ENCODE assay signal across 8 mouse cellular contexts in the genomic region with DNA sequence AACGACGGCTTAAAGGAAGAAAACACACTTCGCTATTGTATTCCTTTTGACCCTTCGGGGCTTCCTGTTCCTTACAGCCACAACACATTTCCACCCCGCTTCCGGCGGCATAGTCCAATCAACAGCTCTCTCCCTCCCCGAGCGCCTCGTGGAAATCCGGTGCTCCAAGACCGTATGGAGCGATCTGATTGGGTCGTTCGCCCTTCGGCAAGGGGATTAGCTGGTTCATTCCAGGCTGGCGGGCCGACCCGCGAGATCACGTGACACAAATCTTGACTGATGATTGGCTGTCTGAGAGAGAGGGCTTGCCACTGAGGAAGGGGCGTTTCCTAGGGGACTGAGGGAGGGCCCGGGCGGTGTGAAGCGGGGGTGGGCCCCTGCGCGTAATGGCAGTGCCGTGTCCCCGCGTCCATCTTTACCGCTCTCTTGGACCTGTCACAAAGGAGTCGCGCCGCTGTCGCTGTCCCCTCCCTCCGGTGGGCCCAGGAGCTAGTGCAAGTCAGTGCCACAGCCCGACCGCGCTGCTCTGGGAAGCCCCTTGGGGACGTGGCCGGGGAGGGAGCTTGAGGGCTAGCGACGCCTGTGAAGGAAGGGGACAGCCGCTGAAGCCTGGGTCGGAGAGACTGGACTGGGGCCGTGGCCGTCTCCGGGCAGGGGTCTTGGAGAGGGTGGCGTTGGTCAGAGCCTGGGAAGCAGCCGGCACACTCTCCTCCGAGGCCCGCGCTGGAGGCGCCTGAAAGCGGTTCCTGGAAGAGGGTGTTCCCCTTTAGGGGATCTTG. TPM values are rescaled to one million over a fixed set of nuclear protein-coding genes. Genes with fewer than 3 reads are reported as not detected.
DNase-seq lines count a peak whose midpoint lies in the region; ATAC-seq lines count a peak whose summit lies in the region.

Rspry1 (plus strand) TSS at position 331 of the 779 bp plus-strand sequence.
Fam192a (minus strand) TSS at position 391 of the 779 bp plus-strand sequence.

- DNase-seq in ES-CJ7 (ENCODE audit: low read depth, low spot score), result peak; percentile 100
- DNase-seq in cerebellum, adult 11 months, result peak; percentile 99
- DNase-seq in forebrain, embryonic 14.5 days (ENCODE audit: low spot score), result peak; percentile 100
- peak; percentile 98 to 99 for DNase-seq in heart, postnatal 14 days
- peak; percentile 100 for DNase-seq in layer of hippocampus, adult 11-12 months (ENCODE audit: low spot score)
- DNase-seq in lung, adult 18-20 months, result peak; percentile 100
- DNase-seq in testis, postnatal 14 days (ENCODE audit: low spot score), result peak; percentile 100

- peak within 1 kb of the TSS; percentile 99 for H3K4me3 ChIP-seq in forebrain, embryonic 14.5 days (ENCODE audit: low read depth, low read length)
- peak within 1 kb of the TSS; percentile 100 for H3K4me3 ChIP-seq in neural tube, embryonic 15.5 days (replicated peaks)

- peak within 1 kb of the TSS; percentile 91 for H3K9ac ChIP-seq in forebrain, embryonic 14.5 days (ENCODE audit: low read length)
- H3K9ac ChIP-seq in neural tube, embryonic 15.5 days (replicated peaks), result peak within 1 kb of the TSS; percentile 93

- under 1% methylated on average over 51 of the region's 55 CpGs for WGBS in forebrain, embryonic 14.5 days
- under 1% methylated on average over 54 of the region's 55 CpGs for WGBS in neural tube, embryonic 15.5 days

- peak; percentile 100 for ATAC-seq in forebrain, embryonic 14.5 days
- peak; percentile 99 for ATAC-seq in neural tube, embryonic 15.5 days (ENCODE audit: low FRiP score)

- peak within 1 kb of the TSS; percentile 86 for H3K27ac ChIP-seq in forebrain, embryonic 14.5 days (ENCODE audit: low read depth, low read length)
- H3K27ac ChIP-seq in neural tube, embryonic 15.5 days (replicated peaks), result peak within 1 kb of the TSS; percentile 94

- H3K4me1 ChIP-seq in forebrain, embryonic 14.5 days (ENCODE audit: control insufficient read depth, insufficient read depth, low read length), result peaks cover 24% of the 10 kb centered on the region
- peaks cover 36% of the 10 kb centered on the region for H3K4me1 ChIP-seq in neural tube, embryonic 15.5 days

- intact Hi-C loops in heart, postnatal 14 days (cut with DNase I), result loop anchor here (2.0 to 10.0 kb wide), 2 partner anchors 61 to 313 kb away; partner anchors contain the start of gene Ccdc102a

- H3K9me3 ChIP-seq in forebrain, embryonic 14.5 days (replicated peaks; ENCODE audit: control insufficient read depth, low read length), result no peaks in the 10 kb centered on the region
- no peaks in the 10 kb centered on the region for H3K9me3 ChIP-seq in neural tube, embryonic 15.5 days (replicated peaks)

- no peaks in the 10 kb centered on the region for H3K27me3 ChIP-seq in forebrain, embryonic 14.5 days (replicated peaks; ENCODE audit: control insufficient read depth, insufficient read depth, low read length)
- H3K27me3 ChIP-seq in neural tube, embryonic 15.5 days (replicated peaks), result no peaks in the 10 kb centered on the region

- peak within 1 kb of the TSS; percentile 95 for H3K4me2 ChIP-seq in forebrain, embryonic 14.5 days (ENCODE audit: low read length)
- H3K4me2 ChIP-seq in neural tube, embryonic 15.5 days, result peak within 1 kb of the TSS; percentile 95

- 0 out of 2 replicates have a peak, but pooled peaks cover 1% of the 10 kb centered on the region for H3K36me3 ChIP-seq in forebrain, embryonic 14.5 days (ENCODE audit: control insufficient read depth, insufficient read depth, low read length)
- H3K36me3 ChIP-seq in neural tube, embryonic 15.5 days, result no peaks in the 10 kb centered on the region

RNA-seq across cellular contexts. Expression of gene Rspry1, which starts in this region (rescaled TPM):
- polyA plus RNA-seq in forebrain, embryonic 14.5 days (2014; fragmentation: Nextera tagmentation; extraction: Ambion mirVana), result 46.4 and 47.6 TPM in 2 replicates
- total RNA-seq in heart, postnatal 14 days (2021), result 10 to 100 TPM; 12.9 to 14.9 TPM
- 50.0 and 50.2 TPM in 2 replicates for polyA plus RNA-seq in neural tube, embryonic 15.5 days (2015; fragmentation: Nextera tagmentation; extraction: Ambion mirVana)

RNA-seq across cellular contexts. Expression of gene Fam192a, which starts in this region (rescaled TPM):
- polyA plus RNA-seq in forebrain, embryonic 14.5 days (2014; fragmentation: Nextera tagmentation; extraction: Ambion mirVana), result 96.2 and 108 TPM in 2 replicates
- 10 to 100 TPM; 18.7 to 20.4 TPM for total RNA-seq in heart, postnatal 14 days (2021)
- polyA plus RNA-seq in neural tube, embryonic 15.5 days (2015; fragmentation: Nextera tagmentation; extraction: Ambion mirVana), result 66.6 and 70.5 TPM in 2 replicates

Comparison
In these comparisons a context has a peak if more than half of its experiments do, and no peak if none do; other contexts are left out.
1. Peak in every context shown above with its lines: DNase-seq, ATAC-seq, H3K4me3 ChIP-seq and H3K27ac ChIP-seq.